Mouse (Mus musculus): ENCODE data around the gene Klhl34. TPM values are rescaled to one million over a fixed set of nuclear protein-coding genes. Genes with fewer than 3 reads are reported as not detected.

Gene Klhl34
- total and polyA plus RNA-seq, 3 experiments: 3.6 to 10.7 (median 4.9) TPM

- H3K4me1 ChIP-seq (ENCODE audit: control insufficient read depth, insufficient read depth, low read length): no peaks in the 10 kb centered on the region
- H3K27me3 ChIP-seq (ENCODE audit: control insufficient read depth, insufficient read depth, low read length): no peaks in the 10 kb centered on the region
- no peaks in the 10 kb centered on the region for H3K36me3 ChIP-seq (ENCODE audit: control insufficient read depth, insufficient read depth, low read length)
- TF ChIP-seq POLR2A (IDR thresholded peaks at IDR 0.05; ENCODE audit: insufficient read depth, low read depth, low read length) (no peak), CTCF (IDR thresholded peaks at IDR 0.05) (no peak), EP300 (IDR thresholded peaks at IDR 0.05; ENCODE audit: insufficient read depth, low read depth, low read length) (no peak)
- WGBS: 65% methylated on average over 4 of the region's 4 CpGs
- H3K27ac ChIP-seq: no peak overlapping the region
- DNase-seq: no peak
- H3K79me2 ChIP-seq (replicated peaks; ENCODE audit: control insufficient read depth, insufficient read depth, low read length): no peaks in the 10 kb centered on the region
- intact Hi-C loops (cut with DNase I): no loop called here
- no peak overlapping the region for H3K9ac ChIP-seq (ENCODE audit: low read depth, low read length)
- no peak overlapping the region for H3K4me3 ChIP-seq
These were observed 11.7 kb downstream of the Klhl34 start for GRCm38 (mm10) chrX:157829983-157830382.

Other genes with a start within 250 kb of the Klhl34 start
- gene Yy2, start 249.4 kb upstream of the Klhl34 start, total RNA-seq (2021): 1 to 10 TPM; 1.0 to 1.9 TPM
- gene Yy2, start 249.4 kb upstream of the Klhl34 start, polyA plus RNA-seq (2012; rRNA removed): not detected in 2 replicates
- 10 to 100 TPM; 12.5 to 16.0 TPM for gene Mbtps2, start 219.7 kb upstream of the Klhl34 start, total RNA-seq (2021)
- gene Mbtps2, start 219.7 kb upstream of the Klhl34 start, polyA plus RNA-seq (2012; rRNA removed): 9.0 and 22.4 TPM in 2 replicates
- 100 to 1,000 TPM; 347 to 358 TPM for gene Smpx, start 119.5 kb upstream of the Klhl34 start, total RNA-seq (2021)
- 194 and 339 TPM in 2 replicates for gene Smpx, start 119.5 kb upstream of the Klhl34 start, polyA plus RNA-seq (2012; rRNA removed)
- gene Cnksr2, start 224.9 kb downstream of the Klhl34 start, total RNA-seq (2021): under 1 TPM in 1 of 2 experiments, not detected in 1; 0.09 TPM
- gene Cnksr2, start 224.9 kb downstream of the Klhl34 start, polyA plus RNA-seq (2012; rRNA removed): 0.04 TPM in 1 of 2 replicates, not detected in the other

Measured in heart, adult 2 months (tissue).